Mouse (Mus musculus) E14TG2a.4 (cell line): Measurements from ENCODE around the gene Mgat4a.

Source experiments
- CTCF ChIP-seq: conservative IDR thresholded peaks from 2 replicates; pipeline ENCODE4 v1.5.1; 2014; ENCODE audit warnings: low read length
- POU5F1 ChIP-seq: IDR thresholded peaks from 2 replicates; pipeline ENCODE4 v1.6.1; 2014; ENCODE audit warnings: low read length, borderline replicate concordance

DNA sequence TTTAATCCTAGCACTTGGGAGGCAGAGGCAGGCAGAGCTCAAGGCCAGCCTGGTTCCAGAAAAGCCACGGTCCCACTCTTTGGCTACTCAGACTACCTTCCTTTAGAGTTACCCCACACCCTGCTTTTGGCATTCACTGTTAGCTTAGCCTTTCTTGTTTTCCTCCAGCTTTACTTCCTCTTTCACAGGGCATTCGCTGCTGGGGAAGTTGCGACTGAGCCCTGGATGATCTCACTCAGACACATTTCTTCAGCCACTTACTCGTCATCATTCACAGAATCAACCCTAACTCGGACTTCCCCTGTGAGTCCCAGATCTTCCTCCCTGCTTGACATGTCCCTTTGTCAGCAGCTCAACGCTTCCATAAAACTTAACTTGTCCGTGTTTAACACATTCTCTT, 49.1 kb downstream of the Mgat4a start:
- no peak for TF ChIP-seq CTCF
- no peak for TF ChIP-seq POU5F1
